Mouse (Mus musculus): ENCODE measurements around the gene Psmb6. TPM values are rescaled to one million over a fixed set of nuclear protein-coding genes. Genes with fewer than 3 reads are reported as not detected.

The Psmb6 gene
- polyA plus RNA-seq (2012; rRNA removed), result 320 and 440 TPM in 2 replicates

DNA sequence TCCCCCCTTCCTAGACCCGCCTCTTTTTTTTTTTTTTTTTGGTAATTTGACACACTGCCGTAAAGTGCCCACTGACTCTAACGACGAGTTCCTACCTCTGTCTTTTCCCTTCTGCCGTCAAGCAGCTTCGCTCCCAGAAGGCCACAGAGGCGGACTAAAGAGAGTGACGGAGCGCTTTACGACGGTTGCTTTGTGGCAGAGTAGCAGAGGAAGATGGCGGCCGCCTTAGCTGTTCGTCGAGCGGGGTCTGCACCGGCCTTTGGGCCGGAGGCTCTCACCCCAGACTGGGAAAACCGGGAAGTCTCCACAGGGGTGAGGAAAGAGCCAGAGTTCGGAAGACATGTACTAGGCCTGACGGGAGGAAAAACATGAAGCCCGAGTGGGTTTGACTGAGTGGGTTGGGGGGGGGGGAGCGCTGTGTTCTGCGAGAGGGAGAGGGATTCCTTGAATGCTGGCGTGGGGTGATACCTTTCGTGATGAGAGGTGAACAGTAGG is at the start of gene Psmb6:
TSS of gene Psmb6 (plus strand) at position 184 of the 495 bp plus-strand sequence.

DNA sequence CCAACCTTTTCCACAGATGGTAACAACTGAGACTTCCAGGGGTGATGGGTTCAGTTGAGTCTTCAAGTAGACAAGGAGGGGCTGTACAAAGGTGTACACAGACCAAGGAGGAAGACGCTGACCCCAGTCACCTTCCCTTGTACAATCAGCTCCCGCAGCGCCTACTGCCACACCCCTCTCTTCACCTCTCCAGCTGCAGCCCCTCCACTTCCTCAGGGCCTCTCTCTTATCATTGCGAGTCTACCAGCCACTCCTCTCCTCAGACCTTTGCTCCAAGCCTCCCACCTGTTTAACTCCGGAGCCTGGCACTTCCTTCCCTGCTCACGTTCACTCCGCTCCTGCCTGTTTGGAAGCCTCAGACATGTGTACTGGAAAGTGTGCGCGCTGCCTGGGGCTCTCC is 20.2 kb upstream of the Psmb6 start, which contains the start of gene Tm4sf5:
TSS of gene Tm4sf5 (plus strand) at position 275 of the 400 bp plus-strand sequence.

GRCm38 (mm10) chr11:70514288-70514687 is 10.9 kb upstream of the Psmb6 start, which contains the start of gene Vmo1:
Gene Vmo1 (minus strand): TSS chr11:70514616.

GRCm38 (mm10) chr11:70518923-70519322 is 6.2 kb upstream of the Psmb6 start, which contains the start of gene Gltpd2:
Gene Gltpd2 (plus strand): TSS chr11:70519196.

GRCm38 (mm10) chr11:70532839-70533238 is 7.7 kb downstream of the Psmb6 start, which contains the start of gene Gm40193:
Gene Gm40193 (minus strand): TSS chr11:70532939.

GRCm38 (mm10) chr11:70539877-70540587 is 14.9 kb downstream of the Psmb6 start, which contains the start of gene Pld2:
Gene Pld2 (plus strand): TSS chr11:70540064.

GRCm38 (mm10) chr11:70562287-70562994 is 37.3 kb downstream of the Psmb6 start, which contains the start of gene Mink1:
Gene Mink1 (plus strand): TSS chr11:70562881.

Other genes starting within 250 kb of the Psmb6 start
- 15.1 and 21.8 TPM in 2 replicates for gene Alox12e, start 202.7 kb upstream of the Psmb6 start, polyA plus RNA-seq (2012; rRNA removed)
- gene Alox15, start 173.3 kb upstream of the Psmb6 start, polyA plus RNA-seq (2012; rRNA removed), result 24.3 and 28.5 TPM in 2 replicates
- gene Pelp1, start 115.3 kb upstream of the Psmb6 start, polyA plus RNA-seq (2012; rRNA removed), result 32.7 and 36.4 TPM in 2 replicates
- gene Arrb2, start 92.7 kb upstream of the Psmb6 start, polyA plus RNA-seq (2012; rRNA removed), result 35.9 and 49.5 TPM in 2 replicates
- gene Med11, start 73.4 kb upstream of the Psmb6 start, polyA plus RNA-seq (2012; rRNA removed), result 21.2 and 24.3 TPM in 2 replicates
- 8.7 and 9.5 TPM in 2 replicates for gene Zmynd15, start 65.9 kb upstream of the Psmb6 start, polyA plus RNA-seq (2012; rRNA removed)
- gene Cxcl16, start 65.4 kb upstream of the Psmb6 start, polyA plus RNA-seq (2012; rRNA removed), result 37.7 and 41.1 TPM in 2 replicates
- 2.7 and 3.7 TPM in 2 replicates for gene Tm4sf5, start 20.1 kb upstream of the Psmb6 start, polyA plus RNA-seq (2012; rRNA removed)
- 0.50 TPM in 1 of 2 replicates, not detected in the other for gene Vmo1, start 10.8 kb upstream of the Psmb6 start, polyA plus RNA-seq (2012; rRNA removed)
- 0.94 and 1.0 TPM in 2 replicates for gene Gltpd2, start 6.2 kb upstream of the Psmb6 start, polyA plus RNA-seq (2012; rRNA removed)
- gene Gm40193, start 7.6 kb downstream of the Psmb6 start, polyA plus RNA-seq (2012; rRNA removed), result not detected in 2 replicates
- gene Pld2, start 14.7 kb downstream of the Psmb6 start, polyA plus RNA-seq (2012; rRNA removed), result 31.2 and 31.9 TPM in 2 replicates
- gene Mink1, start 37.5 kb downstream of the Psmb6 start, polyA plus RNA-seq (2012; rRNA removed), result 111 and 120 TPM in 2 replicates
- not detected in 2 replicates for gene 4930544D05Rik, start 90.5 kb downstream of the Psmb6 start, polyA plus RNA-seq (2012; rRNA removed)
- gene Chrne, start 93.8 kb downstream of the Psmb6 start, polyA plus RNA-seq (2012; rRNA removed), result 0.35 TPM in 1 of 2 replicates, not detected in the other
- not detected in 2 replicates for gene Gp1ba, start 113.8 kb downstream of the Psmb6 start, polyA plus RNA-seq (2012; rRNA removed)
- 94.5 and 104 TPM in 2 replicates for gene Rnf167, start 121.9 kb downstream of the Psmb6 start, polyA plus RNA-seq (2012; rRNA removed)
- 138 and 164 TPM in 2 replicates for gene Slc25a11, start 122.1 kb downstream of the Psmb6 start, polyA plus RNA-seq (2012; rRNA removed)
- 2,318 and 3,020 TPM in 2 replicates for gene Pfn1, start 129.3 kb downstream of the Psmb6 start, polyA plus RNA-seq (2012; rRNA removed)
- 11.0 and 11.7 TPM in 2 replicates for gene Eno3, start 131.8 kb downstream of the Psmb6 start, polyA plus RNA-seq (2012; rRNA removed)
- 38.2 and 49.8 TPM in 2 replicates for gene Spag7, start 144.0 kb downstream of the Psmb6 start, polyA plus RNA-seq (2012; rRNA removed)
- gene Camta2, start 162.7 kb downstream of the Psmb6 start, polyA plus RNA-seq (2012; rRNA removed), result 25.3 and 32.7 TPM in 2 replicates
- gene Inca1, start 174.8 kb downstream of the Psmb6 start, polyA plus RNA-seq (2012; rRNA removed), result 2.7 and 3.5 TPM in 2 replicates
- gene Kif1c, start 175.2 kb downstream of the Psmb6 start, polyA plus RNA-seq (2012; rRNA removed), result 51.4 and 54.9 TPM in 2 replicates
- gene Zfp3, start 238.8 kb downstream of the Psmb6 start, polyA plus RNA-seq (2012; rRNA removed), result 1.9 and 2.1 TPM in 2 replicates

Data from ovary, adult 2 months (tissue).